Mouse (Mus musculus) bone marrow, adult 2 months (tissue): ENCODE measurements around the gene Pdgfa.

ENCODE experiments used
- CTCF ChIP-seq: fragments of 200-500 bp; IDR thresholded peaks from 2 replicates; pipeline ENCODE4 v1.5.1; 2011; ENCODE audit warnings: low read length, control low read depth; ENCODE audit not compliant: control insufficient read depth, insufficient read depth
- POLR2A ChIP-seq: fragments of 200-500 bp; IDR thresholded peaks from 2 replicates; pipeline ENCODE4 v1.6.1; 2011; ENCODE audit warnings: low read depth, mild to moderate bottlenecking, control low read depth, low read length, borderline replicate concordance; ENCODE audit not compliant: control insufficient read depth

DNA sequence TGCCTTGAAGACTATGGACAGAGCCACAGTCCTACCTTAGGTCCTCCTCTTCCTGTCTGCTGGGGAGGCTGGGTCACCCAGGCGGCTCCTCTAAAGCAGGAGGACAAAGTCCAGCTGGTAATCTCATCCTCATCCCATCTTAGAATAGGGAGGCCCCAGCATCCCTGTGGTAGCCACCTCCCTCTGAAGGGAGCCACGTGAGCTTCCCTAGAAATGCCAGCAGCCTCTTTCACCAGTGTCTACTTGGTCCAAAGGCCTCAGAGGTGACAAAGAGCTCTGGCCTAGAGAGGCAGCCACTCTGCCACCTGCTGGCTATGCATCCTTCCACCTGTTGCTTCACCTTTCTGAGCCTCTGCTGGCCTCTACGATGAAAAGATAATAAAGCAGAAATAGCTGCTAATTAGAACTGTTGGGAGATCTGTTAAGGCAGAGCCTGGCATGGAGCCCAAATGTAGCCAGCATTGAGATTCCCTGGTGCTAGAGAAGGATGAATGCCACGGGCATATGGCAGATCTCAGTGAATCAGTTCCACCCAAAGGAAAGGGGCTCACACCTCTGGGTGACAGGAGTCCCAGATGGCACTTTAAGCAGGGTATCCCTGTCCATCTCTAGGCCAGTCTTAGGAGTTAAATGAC is 10.1 kb upstream of the Pdgfa start:
- TF ChIP-seq POLR2A (no peak), CTCF (no peak)
